Mouse (Mus musculus): Measurements from ENCODE around the gene Ctrb1.
A peak's percentile ranks its signal among the peaks of the same experiment; 100 is the strongest.

Gene Ctrb1

DNA sequence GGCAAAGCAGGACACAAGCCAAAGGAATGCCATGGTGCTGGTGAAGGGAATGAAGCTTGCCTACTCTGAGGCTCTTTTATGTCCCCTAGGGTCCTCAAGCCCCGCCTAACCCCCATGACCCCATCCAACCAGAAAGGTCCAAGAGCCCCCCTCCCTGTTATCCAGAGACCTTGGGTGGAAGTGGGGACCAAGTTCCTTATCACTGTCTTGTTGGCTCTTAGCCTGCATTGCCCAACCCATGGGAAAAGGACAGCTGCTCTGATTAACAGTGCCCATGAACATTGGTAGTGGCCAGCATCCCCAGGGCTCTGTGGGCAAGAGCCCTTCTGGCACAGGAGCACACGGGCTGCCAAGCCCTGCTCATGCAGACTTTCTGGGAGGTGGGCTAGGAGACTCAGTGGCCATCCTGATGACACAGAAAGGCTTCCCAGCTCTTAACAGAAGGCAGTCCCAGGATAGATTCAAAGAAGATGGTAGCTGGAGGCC lies at the start of gene Ctrb1:
Gene Ctrb1, minus strand, starts transcription at position 51 of the 486 bp plus-strand sequence.
- no peak for DNase-seq (ENCODE audit: low spot score)

DNA sequence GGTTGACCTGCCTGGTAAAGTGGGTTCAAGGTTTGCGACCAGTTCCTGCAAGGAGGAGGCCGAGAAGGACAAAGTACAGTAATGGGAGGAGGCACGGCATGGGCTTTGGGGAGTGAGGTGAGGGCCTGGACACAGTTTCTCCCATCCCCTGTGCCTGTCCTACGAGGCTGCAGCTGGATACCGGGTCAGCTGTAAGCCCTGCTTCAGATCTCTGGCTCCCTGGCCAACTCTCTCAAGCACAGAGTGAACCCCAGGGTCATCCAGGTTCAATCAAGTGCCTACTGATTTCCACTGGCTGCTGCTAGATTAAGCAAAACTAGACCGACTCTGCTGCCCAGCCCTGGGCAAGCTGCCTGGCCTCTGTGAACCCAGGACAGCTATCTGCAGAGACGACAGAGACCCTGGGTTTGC lies 49.5 kb upstream of the Ctrb1 start:
- DNase-seq (ENCODE audit: low spot score) = no peak

DNA sequence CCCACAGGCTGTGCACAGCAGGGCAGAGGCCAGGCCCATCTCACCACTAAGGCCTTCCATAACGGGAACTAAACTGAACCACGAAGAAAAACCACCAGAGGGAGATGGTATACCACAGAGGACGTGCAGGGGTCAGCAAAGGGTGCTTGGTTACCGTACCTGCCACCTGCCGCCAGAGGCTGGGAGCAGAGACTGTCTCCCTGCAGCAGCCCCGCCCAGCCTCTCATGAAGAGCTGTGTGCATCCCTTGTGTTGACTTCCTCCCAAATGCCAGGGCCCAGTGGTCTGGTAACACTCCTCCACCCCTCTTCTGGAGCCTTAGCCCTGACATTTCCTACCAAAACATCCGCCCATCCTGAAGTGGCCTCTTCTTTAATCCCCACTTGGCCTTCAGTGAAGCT lies 48.8 kb upstream of the Ctrb1 start:
- no peak for DNase-seq (ENCODE audit: low spot score)

DNA sequence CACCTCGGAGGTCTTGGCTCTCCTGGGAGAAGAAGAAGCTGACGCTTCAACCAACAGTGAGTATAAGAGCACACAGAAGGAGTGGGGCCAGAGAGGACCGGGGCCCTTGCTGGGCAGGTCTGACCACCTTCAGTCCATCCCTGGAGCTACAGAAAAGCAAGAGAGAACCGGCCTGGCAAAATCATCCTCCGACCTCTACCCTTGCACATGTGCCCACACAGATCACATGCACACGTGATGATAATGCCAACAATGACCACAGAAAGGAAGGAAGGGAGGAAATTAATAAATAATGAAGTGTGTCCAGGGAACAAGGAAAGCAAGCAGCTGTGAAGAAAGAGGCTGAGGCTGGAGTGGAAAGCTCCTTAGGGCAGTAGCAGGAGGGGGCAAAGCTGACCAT lies 48.1 kb upstream of the Ctrb1 start:
- DNase-seq (ENCODE audit: low spot score) = no peak

DNA sequence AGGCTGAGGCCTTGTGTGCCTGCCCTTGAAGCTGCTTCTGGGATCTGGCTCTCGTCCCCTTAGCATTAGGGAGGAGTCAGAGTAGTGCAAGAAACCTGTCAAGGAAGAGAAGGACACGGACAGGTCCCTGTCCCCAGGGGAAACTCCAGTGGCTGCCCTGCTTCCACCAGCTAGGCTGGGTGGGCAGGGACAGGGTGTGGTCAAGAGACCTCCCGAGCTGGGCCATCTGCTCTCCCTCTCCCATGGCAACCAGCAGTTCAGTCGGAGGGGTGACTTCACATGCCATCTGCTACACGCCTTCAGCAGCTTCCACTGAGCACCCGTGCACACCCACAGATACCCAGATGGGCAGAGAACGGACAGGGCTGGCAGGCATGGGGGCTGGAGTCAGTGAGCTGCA lies 45.5 kb upstream of the Ctrb1 start:
- DNase-seq (ENCODE audit: low spot score) = no peak

DNA sequence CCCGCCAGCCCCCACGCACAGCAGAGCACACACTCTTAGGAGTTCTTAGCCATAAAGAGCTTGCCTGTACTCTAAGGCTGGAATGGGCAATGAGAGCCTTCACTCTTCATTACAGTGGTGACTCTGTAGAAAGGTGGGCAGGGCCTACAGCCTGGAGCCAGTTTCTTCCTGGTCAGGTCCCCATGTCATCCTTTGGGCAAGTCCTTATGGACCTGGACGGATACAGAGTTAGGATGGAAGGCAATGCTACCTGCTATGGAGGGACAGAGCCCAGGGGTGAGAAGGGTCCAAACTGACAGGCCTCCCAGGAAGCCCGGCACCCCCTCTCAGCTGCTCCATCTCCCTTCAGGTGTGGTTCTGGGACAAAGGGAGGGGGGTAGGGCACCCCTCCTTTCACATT lies 45.0 kb upstream of the Ctrb1 start:
- DNase-seq (ENCODE audit: low spot score) = no peak

DNA sequence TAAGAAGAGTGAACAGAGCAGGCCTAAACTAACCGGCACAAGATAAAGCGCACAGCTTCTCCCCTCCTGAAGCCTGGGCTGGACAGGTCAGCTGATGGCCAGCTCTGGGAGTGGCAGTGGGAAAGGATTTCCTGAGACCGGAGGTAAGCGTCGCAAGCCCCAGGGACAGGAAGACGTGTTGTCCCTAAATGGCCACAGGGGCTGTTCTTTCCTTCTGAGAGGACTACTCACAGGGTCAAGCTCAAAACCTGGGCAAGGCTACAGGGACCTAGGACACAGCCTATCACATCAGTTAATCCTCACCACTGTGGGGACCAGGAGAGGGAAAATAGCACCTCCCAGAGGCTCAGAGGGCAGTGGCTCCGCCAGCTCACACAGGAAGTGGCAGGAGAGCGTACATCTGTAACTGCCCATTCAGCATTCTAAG lies 44.5 kb upstream of the Ctrb1 start:
- DNase-seq (ENCODE audit: low spot score) = no peak

DNA sequence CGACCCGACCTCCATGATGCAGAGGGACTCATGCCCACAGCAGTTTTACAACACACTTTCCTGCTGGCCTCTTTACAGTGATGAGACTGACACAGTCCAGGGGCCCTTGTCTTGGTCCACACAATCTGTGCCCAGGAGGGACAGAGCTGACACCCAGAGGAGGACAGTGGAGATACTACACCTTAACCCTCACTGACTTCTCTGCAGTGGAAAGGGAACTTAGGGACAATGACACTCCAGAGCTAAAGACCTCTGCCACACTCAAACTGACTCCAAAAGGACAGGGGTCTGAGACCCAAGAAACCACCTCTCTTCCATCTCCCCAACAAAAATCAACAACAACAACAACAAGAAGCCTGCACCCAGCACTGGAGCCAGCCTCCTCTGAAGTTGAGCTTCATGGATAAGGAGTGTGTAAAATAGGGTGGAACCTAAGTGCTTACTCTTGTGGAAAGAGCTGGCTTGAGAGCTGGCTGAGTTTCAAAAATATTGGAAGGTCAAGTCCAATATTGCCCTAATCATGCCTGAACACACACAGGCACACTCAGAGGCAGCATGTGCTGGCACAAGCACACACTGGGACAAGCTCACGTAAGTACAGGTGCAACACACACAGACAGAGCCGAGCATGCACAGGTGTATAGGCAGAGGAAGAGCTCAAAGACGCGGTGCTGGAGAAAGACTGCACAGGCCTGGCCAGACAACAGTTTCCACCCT lies 43.6 kb upstream of the Ctrb1 start:
- DNase-seq (ENCODE audit: low spot score) = no peak

DNA sequence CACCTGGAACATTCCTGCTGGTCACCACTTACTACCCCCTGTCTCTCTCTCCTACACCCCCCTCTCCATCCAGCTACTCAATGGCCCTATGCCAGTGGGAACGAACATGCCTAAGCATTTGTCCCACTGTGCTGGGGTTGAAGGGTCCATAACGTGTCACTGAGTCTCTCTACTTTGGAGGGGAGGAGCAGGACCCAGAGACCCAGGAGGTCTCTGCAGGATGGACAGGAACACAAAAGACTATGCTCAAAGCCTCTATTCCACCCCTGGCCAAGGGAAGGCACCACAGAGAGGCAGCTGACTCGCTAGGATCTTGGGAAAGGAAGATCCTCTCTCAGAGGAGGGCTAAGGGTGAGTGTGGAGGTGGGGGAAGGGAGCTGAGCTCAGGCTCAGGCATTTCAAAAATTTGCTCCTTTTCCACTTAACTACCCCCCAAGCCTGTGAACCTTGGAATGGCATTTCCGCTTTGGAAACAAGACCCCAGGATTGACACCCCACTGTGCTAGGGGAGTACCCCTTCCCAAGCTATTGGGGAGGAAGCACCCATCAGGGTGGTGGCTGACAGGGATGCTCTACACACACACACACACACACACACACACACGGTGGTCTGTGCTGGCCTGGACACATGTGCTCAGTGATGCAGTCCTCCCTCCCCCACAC lies 42.9 kb upstream of the Ctrb1 start:
- no peak for DNase-seq (ENCODE audit: low spot score)

DNA sequence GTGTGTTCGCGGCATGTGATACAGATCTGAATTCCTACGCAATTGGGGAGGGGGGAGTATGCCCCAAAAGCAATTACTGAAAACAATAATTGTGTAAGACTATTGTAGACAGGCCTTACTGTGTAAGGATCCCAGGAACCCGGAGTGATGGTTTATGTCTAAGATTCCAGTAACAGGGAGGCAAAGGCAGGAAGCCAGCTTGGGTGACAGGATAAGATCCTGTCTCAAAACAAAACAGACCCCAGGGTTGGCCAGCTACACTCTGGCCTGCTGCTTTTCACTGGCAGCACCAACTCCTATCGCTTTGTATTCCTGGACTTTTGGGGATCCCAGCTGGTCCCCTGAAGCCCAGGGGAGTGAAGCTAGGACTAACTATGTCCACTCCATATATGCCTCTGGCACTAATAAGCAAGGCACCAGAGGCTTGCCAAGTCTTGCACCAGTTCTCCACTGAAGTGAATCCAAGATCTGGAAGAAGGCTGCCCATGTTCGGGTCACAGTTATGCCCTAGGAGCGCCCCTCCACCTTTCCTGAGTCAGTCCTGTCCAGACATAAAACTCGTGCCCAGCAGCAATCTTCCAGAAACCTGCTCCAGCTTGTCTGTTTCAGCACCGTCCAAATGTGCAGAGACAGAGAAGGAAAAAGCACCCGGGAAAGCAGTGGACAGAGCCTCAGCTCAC lies 41.7 kb upstream of the Ctrb1 start:
- no peak for DNase-seq (ENCODE audit: low spot score)

DNA sequence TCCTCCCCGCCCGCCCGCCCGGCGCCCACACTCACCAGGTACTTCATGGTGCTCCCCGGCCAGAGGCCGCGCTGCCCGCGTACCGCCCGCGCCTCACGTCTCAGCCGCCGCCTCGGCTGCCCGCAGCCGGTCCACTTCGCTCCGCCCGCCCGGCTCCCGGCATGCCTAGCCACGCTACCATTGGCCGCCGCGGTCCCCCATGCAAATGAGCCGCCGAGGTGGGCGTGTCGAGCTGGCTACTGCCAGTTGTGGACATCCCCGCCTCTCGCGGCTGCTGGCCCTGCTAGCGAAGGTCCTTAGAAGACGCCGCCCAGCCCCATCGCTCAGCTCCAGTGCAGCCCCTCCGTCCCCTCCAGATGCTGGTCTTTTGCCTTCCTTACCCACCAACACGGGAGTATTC lies 41.2 kb upstream of the Ctrb1 start:
- DNase-seq (ENCODE audit: low spot score) = peak; percentile 78

DNA sequence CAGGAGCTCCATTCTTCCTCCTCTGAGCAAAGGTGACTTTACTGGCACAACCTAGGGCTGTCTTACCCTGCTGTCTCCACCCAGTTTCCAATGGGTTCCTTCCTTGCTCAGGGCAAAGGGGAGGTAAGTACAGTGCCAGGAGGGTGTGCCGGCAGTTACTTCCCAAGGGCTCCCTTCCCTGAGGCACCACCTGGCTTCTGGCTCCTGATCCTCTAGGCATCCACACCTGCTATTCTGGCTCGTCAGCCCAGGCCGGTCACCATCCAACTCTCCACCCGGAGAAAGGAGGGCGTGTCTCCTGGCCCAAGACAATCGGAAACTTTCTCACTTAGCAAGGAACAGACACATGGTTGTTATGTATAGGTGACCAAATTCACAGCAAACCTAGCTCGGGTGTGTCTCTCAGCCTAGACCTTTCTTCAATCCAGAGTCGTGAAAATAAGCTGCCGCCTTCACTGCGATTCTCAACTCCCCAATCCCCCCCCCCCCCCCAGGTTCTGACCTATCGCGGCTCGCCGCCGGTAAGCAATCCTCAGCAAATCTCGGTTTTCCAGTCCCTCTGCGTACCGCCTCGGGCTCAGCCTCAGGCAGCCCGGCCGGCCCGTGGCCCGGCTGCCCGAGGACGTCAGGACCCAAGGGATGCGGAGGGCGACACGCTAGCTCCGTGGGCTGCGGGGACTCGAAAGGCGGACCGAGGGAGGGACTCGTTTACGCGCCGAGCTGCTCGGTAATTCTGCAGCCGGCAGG lies 40.6 kb upstream of the Ctrb1 start:
- no peak for DNase-seq (ENCODE audit: low spot score)

DNA sequence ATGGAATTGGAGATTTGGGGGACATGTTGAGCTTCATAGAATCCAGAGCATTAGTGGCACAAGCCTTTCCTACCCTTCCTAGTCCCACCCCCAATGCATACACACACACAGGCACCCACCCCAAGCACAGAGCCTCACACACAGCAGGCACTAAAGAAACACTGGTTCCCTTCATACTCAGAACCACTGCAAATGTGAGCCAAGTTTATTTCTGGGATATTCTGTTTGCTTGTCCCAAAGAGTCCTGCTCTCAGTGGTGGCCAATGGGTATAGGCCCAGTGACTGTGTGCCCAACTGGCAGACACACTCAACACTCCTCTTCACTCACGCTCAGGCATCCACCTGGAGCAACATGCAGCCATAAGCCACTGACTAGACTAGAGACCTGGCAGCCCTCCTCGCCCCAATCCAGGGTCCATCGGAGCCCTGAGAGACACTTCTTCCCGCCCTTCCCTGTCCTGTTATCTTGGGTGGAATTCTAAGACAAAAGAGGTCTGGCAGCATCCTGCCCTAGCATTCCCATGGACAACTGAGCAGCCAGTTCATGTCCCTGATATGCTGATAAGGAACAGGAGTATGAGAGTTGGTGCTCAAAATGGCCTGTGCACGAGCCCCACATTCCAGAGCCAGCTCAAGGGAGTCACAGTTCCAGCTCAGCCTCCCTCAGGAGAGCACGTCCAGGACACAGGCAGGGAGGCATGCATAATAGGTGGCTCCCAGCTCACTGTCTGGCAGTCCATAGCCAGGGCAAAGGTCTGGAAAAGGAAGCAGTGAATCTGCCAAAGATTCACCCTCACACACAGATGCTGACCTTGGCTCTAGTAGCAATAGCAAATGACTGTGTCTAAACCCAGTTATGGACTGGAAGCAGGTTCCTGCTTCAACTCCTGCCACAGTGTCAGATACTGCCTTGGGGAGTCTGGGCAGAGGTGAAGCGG lies 38.7 kb upstream of the Ctrb1 start:
- no peak for DNase-seq (ENCODE audit: low spot score)

DNA sequence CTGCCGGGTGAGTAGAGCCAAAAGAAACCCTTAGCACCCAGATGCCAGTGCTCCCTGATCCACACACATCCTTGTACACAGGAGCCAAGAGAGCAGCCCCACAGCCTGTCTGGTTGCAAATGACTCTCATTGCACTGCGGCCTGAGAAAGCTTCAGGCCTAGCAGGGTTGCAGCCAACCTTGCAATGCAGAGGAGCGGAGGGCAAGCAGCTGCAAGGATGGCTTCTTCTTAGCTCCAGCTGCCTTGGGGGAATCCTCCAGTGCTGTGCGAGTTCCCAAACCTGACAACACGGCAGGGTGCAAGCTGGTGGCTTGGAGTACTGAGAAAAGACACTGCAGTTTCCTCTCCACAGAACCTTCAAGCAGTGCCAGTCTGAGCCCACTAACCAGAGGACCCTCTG lies 37.7 kb upstream of the Ctrb1 start:
- DNase-seq (ENCODE audit: low spot score) = no peak

DNA sequence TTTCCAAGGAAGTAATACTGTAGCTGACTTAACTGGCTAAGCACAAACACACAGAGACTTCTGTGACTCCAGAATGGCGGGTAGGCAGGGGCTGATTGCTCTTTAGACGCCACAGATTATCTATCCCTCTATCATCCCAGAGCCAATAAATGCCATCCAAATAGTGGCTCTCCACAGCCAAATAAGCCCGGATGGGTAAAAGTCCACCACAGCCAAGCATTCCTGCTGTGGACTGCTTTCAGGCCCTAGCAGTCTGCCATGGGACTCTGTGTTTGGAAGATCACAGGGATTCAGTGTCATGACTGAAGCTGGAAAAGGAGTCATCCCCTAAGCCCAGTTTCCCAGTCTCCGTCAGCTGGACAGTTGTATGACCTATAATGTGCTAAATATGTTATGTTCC lies 36.7 kb upstream of the Ctrb1 start:
- DNase-seq (ENCODE audit: low spot score) = no peak

DNA sequence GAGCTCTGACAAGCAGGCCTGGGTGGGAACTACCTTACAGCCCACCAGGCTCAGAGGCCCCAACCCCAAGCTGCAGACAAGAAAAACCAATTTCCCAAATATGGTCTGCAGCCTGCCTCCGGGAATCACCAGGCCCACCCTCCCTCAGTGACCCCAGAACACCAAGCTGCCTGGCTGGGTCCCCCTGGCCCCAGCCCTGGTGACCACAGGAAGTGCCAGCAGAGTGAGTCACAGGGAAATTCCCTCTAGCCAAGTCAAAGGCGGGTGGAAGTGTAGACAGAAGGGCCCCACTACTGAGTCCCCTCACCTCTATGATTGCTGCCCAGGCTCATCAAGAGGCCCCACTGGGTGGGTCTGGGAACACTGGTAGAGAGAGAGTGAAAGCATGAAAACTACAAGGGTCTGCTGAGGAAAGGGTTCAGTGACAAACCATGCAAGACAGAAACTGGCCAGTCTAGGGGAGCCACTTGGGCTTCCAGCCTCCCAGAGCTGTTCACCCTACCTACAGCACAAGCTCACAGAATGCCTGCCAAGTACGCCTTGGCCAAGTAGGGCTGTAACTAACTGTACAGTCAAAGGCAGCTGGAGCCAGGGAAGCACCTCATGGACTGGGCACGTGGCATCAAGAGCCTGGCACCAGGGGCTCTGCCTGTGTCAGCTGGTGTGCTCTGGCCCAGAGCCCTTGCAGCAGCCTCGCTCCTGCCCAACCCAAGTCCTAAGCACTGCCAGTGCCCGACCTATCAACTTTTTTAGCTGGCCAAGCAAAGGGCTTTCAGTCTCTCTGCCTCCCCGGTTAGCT lies 35.5 kb upstream of the Ctrb1 start:
- no peak for DNase-seq (ENCODE audit: low spot score)

DNA sequence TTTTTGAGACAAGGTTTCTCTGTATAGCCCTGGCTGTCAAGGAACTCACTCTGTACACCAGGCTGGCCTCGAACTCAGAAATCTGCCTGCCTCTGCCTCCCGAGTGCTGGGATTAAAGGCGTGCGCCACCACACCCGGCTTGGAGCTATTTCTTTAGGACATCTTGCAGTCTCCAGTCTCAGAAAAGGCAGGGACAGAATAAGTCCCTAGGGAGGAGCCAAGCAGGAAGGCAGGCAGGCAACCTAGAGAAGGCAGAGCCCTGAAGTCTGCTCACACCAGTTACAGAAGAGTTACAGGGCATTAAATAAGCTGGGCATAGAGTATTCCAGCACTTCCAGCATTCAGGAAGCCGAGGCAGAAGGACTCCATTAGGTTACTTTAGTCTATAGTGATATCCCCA lies 34.5 kb upstream of the Ctrb1 start:
- no peak for DNase-seq (ENCODE audit: low spot score)

DNA sequence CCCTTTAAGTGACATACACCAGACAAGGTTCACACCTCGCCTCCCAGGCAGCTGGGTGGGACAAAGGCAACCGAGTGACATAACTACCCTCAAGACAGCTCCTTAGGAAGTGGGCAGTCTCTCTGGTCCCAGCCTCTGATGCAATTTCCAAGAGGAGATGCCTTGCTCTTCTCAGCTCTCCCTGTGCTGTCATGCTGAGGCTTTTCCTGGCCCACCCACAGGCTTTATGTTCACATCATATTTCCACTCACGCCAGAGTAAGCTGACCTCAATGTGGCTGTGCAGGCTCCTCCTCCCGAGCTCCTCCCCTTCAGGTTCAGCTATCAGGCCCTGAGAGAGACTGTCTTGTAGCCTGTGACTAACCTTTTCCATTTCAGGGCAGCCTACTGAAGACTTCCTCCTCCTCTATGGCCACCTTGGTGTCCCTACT lies 29.3 kb upstream of the Ctrb1 start:
- no peak for DNase-seq (ENCODE audit: low spot score)

DNA sequence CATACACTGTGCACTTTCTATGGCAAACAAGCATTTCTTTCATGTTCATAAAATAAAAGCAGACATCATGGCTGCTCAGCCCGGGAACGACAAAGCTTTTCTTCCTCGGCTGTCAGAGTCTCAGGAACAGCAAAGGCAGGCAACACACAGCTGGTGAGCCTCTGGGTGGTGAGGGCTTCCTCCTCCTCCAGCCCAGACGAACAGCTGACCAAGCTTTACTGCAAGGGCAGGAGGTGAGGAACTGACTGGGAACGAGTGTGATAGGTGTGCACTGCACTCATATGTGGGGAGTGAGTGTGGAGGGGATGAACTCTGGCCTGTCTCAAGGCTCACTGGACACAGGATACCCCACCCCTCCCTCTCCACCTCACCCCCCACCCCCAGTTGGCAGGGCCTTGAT lies 28.1 kb upstream of the Ctrb1 start:
- no peak for DNase-seq (ENCODE audit: low spot score)

DNA sequence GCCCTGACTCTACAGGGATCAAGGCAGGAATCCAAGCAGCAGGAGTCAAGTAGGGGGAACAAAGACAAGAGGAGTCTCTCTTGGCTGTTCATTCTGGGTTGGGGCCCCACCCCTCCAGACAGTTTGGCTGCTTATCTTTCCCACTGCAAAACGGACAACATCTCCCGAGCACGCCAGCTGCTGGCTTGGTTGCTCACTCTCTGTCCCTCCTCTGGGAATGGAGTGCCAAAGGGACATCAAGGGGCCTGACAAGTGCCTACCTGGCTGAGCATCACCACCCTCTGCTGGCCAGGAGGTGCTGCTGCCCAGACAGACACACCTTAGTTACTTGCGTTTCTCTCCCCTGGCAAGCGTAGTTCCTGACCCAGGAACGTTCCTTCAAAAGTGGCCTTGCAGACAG lies 27.1 kb upstream of the Ctrb1 start:
- DNase-seq (ENCODE audit: low spot score) = no peak

DNA sequence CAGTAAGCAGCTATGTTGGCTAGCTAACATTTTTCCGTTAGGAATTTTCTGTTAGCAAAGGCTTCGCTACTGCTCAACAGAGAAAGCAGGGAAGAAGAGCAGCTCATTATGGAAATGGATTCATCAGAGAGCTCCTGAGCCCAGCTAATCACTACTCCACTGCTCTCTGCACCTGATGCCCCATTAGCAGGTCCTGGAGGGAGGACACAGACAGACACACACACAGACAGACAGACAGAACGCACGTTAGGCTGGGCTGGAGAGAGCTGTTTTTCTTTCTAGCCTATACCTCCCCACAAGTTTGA lies 26.6 kb upstream of the Ctrb1 start:
- no peak for DNase-seq (ENCODE audit: low spot score)

All from c-Kit-positive CD71-positive TER-119-positive erythroid progenitor cells, embryonic 14.5 days (primary cell).